Mouse (Mus musculus): Measurements from ENCODE around the gene Mapk3. TPM values are rescaled to one million over a fixed set of nuclear protein-coding genes. Genes with fewer than 3 reads are reported as not detected.

The Mapk3 gene
- polyA plus RNA-seq, 1 experiment from 2014 or later: 96.5 TPM

DNA sequence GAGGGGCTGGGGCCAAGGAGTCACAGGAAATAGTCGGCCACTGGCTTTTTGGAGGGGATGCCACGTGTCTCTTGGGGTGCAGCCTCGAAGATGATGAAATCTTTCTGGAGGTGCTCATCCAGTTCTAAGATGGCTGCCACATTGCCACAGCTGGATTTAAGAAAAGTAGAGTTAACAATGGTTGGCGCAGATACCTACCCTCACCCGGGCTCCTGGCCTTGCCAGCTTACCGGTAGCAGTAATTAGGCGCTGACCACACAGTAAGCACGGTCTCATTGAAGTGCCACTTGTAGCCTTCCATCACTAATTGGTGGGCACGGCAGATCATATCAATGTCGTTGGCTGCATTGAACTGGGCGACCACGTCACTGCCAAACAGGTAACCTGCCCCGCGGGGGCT lies 26.7 kb downstream of the Mapk3 start:
- Histone ChIP-seq H3K9ac (no peak overlapping the region), H3K4me1 (replicated peaks; ENCODE audit: control insufficient read depth, insufficient read depth, low read length) (peaks cover 11% of the 10 kb centered on the region), H3K4me2 (replicated peaks) (no peak overlapping the region), H3K27ac (no peak overlapping the region), H3K36me3 (replicated peaks; ENCODE audit: control insufficient read depth, insufficient read depth) (peaks cover 68% of the 10 kb centered on the region), H3K4me3 (replicated peaks; ENCODE audit: low read length) (no peak overlapping the region), H3K9me3 (ENCODE audit: control insufficient read depth, low read length) (no peaks in the 10 kb centered on the region), H3K27me3 (ENCODE audit: control insufficient read depth, insufficient read depth, low read length) (no peaks in the 10 kb centered on the region)
- DNase-seq (ENCODE audit: low spot score) (no peak), ATAC-seq (ENCODE audit: low FRiP score) (no peak)
- 93% methylated on average over 14 of the region's 14 CpGs for WGBS

DNA sequence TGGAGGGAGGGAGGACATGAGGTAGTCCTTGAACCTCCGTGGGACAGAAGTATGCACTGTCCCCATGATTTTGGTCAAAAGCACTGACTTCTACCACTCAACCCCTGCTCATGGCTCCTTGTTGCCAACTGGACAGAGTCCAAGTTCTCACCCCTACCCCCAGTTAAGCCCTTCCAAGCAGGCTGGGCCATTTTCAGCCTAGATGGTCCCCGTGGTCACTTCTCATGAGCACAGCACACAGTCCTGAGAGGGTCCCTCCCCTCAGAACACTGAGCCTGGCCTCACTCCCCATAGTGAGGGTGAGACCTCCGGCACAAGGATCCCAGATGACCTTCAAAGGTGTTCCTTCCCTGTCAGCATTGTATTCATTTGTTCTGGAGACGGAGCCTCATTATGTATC lies 29.7 kb downstream of the Mapk3 start:
- peaks cover 64% of the 10 kb centered on the region for H3K36me3 ChIP-seq (replicated peaks; ENCODE audit: control insufficient read depth, insufficient read depth)
- peaks cover 19% of the 10 kb centered on the region for H3K4me1 ChIP-seq (replicated peaks; ENCODE audit: control insufficient read depth, insufficient read depth, low read length)
- 90% methylated on average over 4 of the region's 4 CpGs for WGBS
- DNase-seq (ENCODE audit: low spot score) (no peak), ATAC-seq (ENCODE audit: low FRiP score) (no peak)
- no peaks in the 10 kb centered on the region for H3K9me3 ChIP-seq (ENCODE audit: control insufficient read depth, low read length)
- H3K27me3 ChIP-seq (ENCODE audit: control insufficient read depth, insufficient read depth, low read length): no peaks in the 10 kb centered on the region
- H3K4me2 ChIP-seq (replicated peaks): no peak overlapping the region
- H3K9ac ChIP-seq: no peak overlapping the region
- H3K4me3 ChIP-seq (replicated peaks; ENCODE audit: low read length): no peak overlapping the region
- H3K27ac ChIP-seq: no peak overlapping the region

DNA sequence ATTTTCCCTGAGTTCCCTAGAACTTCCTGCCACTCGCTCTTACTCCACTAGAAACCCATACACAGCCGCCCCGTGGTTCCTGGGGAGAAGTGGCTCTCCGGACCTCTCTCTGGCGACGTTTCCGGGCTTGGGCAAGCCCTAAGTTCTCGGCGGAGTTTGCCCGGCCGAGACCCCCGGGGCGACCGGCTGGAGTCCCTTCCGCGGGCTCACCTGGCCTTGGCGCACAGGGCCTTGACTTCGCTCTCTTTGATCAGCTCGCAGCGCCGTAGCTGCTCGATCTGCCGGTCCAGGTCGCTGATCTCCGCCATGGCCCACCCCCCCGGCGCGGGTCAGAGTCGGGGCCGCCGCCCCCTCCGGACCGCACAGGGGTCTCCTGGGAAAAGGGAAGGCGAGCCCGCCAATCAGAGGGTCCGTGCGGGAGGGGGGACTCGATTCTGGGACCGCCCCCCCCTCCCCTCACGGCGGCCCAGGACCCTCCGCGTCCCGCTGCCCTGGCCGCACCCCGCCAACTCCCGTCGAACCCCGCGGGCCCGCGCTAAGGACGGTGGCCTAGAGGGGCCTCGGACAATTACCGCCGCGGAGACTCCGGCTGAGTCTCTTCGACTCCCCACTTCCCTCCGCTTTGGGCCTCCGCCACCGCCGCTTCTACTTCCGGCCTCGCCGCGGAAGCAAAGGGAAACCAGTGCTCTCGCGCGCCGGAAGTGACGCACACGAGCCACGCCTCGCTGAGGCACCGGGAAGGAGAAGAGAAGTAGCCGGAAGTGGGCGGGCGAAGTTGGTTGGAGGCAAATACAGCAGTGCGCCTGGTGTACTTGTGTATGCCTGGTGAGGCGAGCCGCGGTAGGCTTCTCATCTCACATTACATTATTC lies 32.7 kb downstream of the Mapk3 start, which contains the start of gene Ppp4c:
Gene Ppp4c, minus strand, starts transcription at position 646 of the 870 bp plus-strand sequence.
- Histone ChIP-seq H3K4me1 (replicated peaks; ENCODE audit: control insufficient read depth, insufficient read depth, low read length) (peaks cover 24% of the 10 kb centered on the region), H3K9ac (peak within 1 kb of the TSS; percentile 88), H3K4me2 (replicated peaks) (peak within 1 kb of the TSS; percentile 90), H3K9me3 (ENCODE audit: control insufficient read depth, low read length) (no peaks in the 10 kb centered on the region), H3K4me3 (replicated peaks; ENCODE audit: low read length) (peak within 1 kb of the TSS; percentile 87), H3K36me3 (replicated peaks; ENCODE audit: control insufficient read depth, insufficient read depth) (peaks cover 64% of the 10 kb centered on the region), H3K27ac (peak within 1 kb of the TSS; percentile 93), H3K27me3 (ENCODE audit: control insufficient read depth, insufficient read depth, low read length) (no peaks in the 10 kb centered on the region)
- under 1% methylated on average over 74 of the region's 83 CpGs for WGBS
- DNase-seq (ENCODE audit: low spot score) (peak; percentile 100), ATAC-seq (ENCODE audit: low FRiP score) (peak; percentile 92)

DNA sequence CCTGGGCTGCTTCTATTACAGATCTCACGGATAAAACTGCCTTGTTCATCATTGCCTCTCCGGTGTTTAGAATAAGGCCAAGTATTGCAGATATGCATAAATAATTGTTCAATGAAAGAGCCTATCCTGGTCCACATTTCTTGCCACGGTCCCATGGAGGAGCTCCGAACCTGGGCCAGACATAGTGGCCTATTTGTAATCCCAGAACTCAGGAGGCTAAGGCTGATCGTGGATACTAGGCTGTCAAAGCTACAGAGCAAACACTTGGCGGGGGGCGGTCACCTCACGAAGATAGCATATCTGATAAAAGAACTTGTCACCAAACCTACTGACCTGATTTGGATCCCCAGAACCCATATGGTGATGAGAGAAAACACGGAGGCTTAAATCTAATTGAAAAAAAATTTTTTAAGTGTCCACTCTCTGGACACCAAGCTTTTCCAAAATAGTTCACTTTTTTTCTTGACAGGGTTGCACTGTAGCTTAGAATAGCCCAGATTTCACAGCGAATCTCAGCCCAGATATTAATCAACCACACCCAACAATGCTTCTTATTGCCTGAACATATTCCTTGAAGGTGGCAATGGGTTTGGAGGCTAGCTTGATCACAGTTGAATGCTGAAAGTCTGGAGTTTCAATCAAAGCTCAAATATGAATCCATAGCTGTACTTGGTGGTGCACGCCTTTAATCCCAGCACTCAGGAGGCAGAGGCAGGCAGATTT lies 33.5 kb downstream of the Mapk3 start:
- peak overlapping the region; percentile 93 for H3K27ac ChIP-seq
- peak; percentile 15; the same call in 1 of the 2 replicates for ATAC-seq (ENCODE audit: low FRiP score)
- H3K36me3 ChIP-seq (replicated peaks; ENCODE audit: control insufficient read depth, insufficient read depth): peaks cover 59% of the 10 kb centered on the region
- H3K4me3 ChIP-seq (replicated peaks; ENCODE audit: low read length): peak overlapping the region; percentile 87
- no peaks in the 10 kb centered on the region for H3K9me3 ChIP-seq (ENCODE audit: control insufficient read depth, low read length)
- H3K9ac ChIP-seq: peak overlapping the region; percentile 59
- H3K4me1 ChIP-seq (replicated peaks; ENCODE audit: control insufficient read depth, insufficient read depth, low read length): peaks cover 31% of the 10 kb centered on the region
- no peak for DNase-seq (ENCODE audit: low spot score)
- peak overlapping the region; percentile 90 for H3K4me2 ChIP-seq (replicated peaks)
- H3K27me3 ChIP-seq (ENCODE audit: control insufficient read depth, insufficient read depth, low read length): no peaks in the 10 kb centered on the region
- WGBS: 29% methylated on average over 11 of the region's 11 CpGs

DNA sequence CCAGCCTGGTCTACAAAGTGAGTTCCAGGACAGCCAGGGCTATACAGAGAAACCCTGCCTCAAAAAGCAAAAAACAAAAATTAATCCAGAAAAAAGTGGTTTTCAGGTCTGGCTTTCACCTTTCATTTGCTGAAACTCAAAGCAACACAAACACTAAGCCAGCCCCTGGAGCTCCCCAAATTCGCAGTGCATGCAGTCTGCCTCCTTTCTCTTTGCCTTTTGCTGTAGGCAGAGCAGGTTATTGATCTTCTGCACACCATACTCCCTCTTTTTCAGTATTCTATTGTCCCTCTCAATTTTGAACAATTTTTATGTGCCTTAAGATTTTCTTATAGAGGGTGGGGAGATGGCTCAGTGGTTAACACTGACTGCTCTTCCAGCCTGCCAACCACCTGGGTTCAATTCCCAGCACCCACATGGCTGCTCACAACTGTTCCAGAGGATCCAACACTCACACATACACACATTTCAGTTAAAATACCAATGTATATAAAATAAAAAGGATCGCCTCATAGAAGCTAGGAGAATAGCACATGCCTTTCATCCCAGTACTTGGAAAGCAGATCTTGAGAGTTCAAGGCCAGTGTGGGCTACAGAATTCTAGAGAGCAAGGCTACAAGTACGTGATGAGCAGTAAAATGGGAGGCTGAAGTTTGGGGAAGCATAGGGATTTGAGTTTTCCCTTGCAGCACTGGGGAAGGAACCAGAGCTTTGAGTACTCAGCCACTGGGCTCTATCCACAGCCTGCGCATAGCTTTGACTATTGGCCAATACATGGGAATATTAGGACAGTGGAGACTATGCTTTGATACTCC lies 34.3 kb downstream of the Mapk3 start:
- DNase-seq (ENCODE audit: low spot score) (no peak), ATAC-seq (ENCODE audit: low FRiP score) (no peak)
- peaks cover 51% of the 10 kb centered on the region for H3K36me3 ChIP-seq (replicated peaks; ENCODE audit: control insufficient read depth, insufficient read depth)
- H3K27ac ChIP-seq: no peak overlapping the region
- WGBS: 80% methylated on average over 4 of the region's 4 CpGs
- peaks cover 32% of the 10 kb centered on the region for H3K4me1 ChIP-seq (replicated peaks; ENCODE audit: control insufficient read depth, insufficient read depth, low read length)
- no peaks in the 10 kb centered on the region for H3K9me3 ChIP-seq (ENCODE audit: control insufficient read depth, low read length)
- no peak overlapping the region for H3K4me3 ChIP-seq (replicated peaks; ENCODE audit: low read length)
- H3K27me3 ChIP-seq (ENCODE audit: control insufficient read depth, insufficient read depth, low read length): no peaks in the 10 kb centered on the region
- 0 out of 2 replicates have a peak overlapping the region, but pooled peaks have one; percentile 59 for H3K9ac ChIP-seq
- H3K4me2 ChIP-seq (replicated peaks): no peak overlapping the region

DNA sequence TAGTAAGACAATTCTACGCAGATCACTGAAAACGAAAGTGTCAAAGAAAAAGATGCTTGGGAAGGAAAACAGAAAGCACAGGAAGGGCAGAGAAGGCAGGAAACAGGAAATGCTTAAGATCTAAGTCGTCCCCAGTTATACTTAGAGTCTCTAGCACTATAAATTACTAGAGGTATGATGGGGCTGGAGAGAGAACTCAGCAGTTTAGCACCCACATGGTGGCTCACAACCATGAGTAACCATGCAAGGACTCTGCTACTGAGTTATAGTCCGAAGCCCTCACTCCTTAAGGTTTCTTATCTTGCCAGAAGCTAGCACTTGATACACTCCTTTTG lies 34.8 kb downstream of the Mapk3 start:
- no peak for ATAC-seq (ENCODE audit: low FRiP score)
- WGBS: 82% methylated on average over 4 of the region's 4 CpGs
- Histone ChIP-seq H3K27ac (no peak overlapping the region), H3K9me3 (ENCODE audit: control insufficient read depth, low read length) (no peaks in the 10 kb centered on the region), H3K4me3 (replicated peaks; ENCODE audit: low read length) (no peak overlapping the region), H3K9ac (no peak overlapping the region), H3K4me2 (replicated peaks) (no peak overlapping the region), H3K36me3 (replicated peaks; ENCODE audit: control insufficient read depth, insufficient read depth) (peaks cover 45% of the 10 kb centered on the region), H3K4me1 (replicated peaks; ENCODE audit: control insufficient read depth, insufficient read depth, low read length) (peaks cover 32% of the 10 kb centered on the region), H3K27me3 (ENCODE audit: control insufficient read depth, insufficient read depth, low read length) (no peaks in the 10 kb centered on the region)
- no peak for DNase-seq (ENCODE audit: low spot score)

DNA sequence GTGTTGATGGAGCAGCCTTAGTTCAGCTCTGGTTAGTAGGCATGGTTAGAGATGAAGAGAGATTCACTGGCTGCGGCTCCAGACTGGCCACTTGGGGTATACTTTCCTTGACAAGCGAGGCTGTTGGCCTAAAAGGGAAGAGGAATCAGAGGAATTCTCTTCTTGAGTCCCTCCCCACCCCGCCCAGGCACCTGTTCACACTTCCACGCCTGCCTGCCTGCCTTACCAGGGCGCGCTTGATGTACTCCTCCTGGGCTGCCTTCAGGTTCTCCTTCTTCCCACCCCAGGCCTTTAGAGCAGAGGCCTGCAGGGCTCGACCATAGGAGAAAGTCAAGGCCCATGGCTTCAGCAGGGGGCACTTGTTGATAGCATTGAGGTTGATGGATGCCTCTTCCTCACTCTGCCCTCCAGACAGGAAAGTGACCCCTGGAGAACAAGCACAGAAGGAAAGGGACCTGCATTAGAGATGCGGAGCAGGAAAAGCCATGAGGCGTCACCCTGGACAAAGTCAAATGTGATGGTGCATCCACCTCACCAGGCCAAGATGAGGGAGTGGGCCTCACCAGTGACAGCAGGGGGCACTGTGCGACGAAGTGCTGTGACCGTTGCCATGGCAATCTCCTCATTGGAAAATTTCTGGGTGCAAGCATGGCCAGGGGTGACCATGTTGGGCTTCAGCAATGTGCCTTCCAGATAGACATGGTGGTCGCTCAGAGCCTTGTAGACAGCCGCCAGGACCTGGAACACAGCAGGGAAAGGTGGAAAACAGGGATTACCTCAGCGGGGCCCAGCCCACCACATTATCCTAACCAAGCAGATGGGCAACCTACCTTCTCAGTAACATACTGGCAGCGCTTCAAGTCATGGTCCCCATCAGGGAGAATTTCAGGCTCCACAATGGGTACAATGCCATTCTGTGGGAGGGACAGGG lies 36.3 kb downstream of the Mapk3 start:
- no peak for ATAC-seq (ENCODE audit: low FRiP score)
- peaks cover 36% of the 10 kb centered on the region for H3K4me1 ChIP-seq (replicated peaks; ENCODE audit: control insufficient read depth, insufficient read depth, low read length)
- no peak overlapping the region for H3K4me2 ChIP-seq (replicated peaks)
- H3K36me3 ChIP-seq (replicated peaks; ENCODE audit: control insufficient read depth, insufficient read depth): peaks cover 32% of the 10 kb centered on the region
- WGBS: 78% methylated on average over 16 of the region's 16 CpGs
- H3K4me3 ChIP-seq (replicated peaks; ENCODE audit: low read length): no peak overlapping the region
- H3K27me3 ChIP-seq (ENCODE audit: control insufficient read depth, insufficient read depth, low read length): no peaks in the 10 kb centered on the region
- no peaks in the 10 kb centered on the region for H3K9me3 ChIP-seq (ENCODE audit: control insufficient read depth, low read length)
- H3K9ac ChIP-seq: no peak overlapping the region
- H3K27ac ChIP-seq: no peak overlapping the region
- no peak for DNase-seq (ENCODE audit: low spot score)

DNA sequence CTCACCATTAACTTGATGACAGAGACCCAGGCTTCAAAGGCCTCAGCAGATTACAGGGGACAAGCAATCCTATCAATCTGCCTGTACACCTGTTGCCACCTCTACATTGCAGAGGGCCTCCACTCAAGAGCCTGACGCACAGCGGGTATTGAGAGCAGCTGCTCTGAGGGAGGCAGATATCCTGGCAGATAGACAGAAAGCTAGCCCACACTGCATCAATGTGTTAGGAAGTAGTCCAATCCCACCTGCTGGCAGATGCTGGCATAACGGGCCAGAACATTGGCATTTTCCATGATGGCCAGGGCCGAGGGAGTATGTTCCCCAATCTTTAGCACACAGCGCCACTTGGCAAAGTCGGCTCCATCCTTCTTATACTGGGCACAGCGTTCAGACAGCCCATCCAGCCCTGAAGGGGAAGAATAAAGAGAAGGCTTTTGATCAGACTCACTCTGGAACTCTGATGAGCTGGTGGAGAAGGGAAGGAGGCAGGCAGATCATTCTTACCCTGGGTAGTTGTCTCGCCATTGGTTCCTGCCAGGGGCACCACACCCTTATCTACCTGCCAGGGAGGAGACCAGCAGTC lies 37.0 kb downstream of the Mapk3 start:
- H3K27me3 ChIP-seq (ENCODE audit: control insufficient read depth, insufficient read depth, low read length): no peaks in the 10 kb centered on the region
- peaks cover 28% of the 10 kb centered on the region for H3K4me1 ChIP-seq (replicated peaks; ENCODE audit: control insufficient read depth, insufficient read depth, low read length)
- H3K9me3 ChIP-seq (ENCODE audit: control insufficient read depth, low read length): no peaks in the 10 kb centered on the region
- H3K27ac ChIP-seq: peak overlapping the region; percentile 93; the same call in 1 of the 2 replicates
- 68% methylated on average over 8 of the region's 8 CpGs for WGBS
- peak overlapping the region; percentile 72 for H3K4me2 ChIP-seq (replicated peaks)
- peak overlapping the region; percentile 81 for H3K4me3 ChIP-seq (replicated peaks; ENCODE audit: low read length)
- ATAC-seq (ENCODE audit: low FRiP score) (no peak), DNase-seq (ENCODE audit: low spot score) (no peak)
- H3K36me3 ChIP-seq (replicated peaks; ENCODE audit: control insufficient read depth, insufficient read depth): peaks cover 32% of the 10 kb centered on the region
- H3K9ac ChIP-seq: peak overlapping the region; percentile 93; the same call in 1 of the 2 replicates
